Mouse (Mus musculus) monocyte, adult 2 months (primary cell): ENCODE measurements around the gene Fpr2.
"Not testable (repeated sequence)": the region's sequence is repeated elsewhere in the genome, so short reads cannot be mapped to it uniquely, and the experiment has no call there.

Source experiments
- DNase-seq, 2 experiments: peaks; one replicate each; pipeline ENCODE4 v3.0.0; 2022; ENCODE audit warnings: low spot score in 2 of 2, low read depth in 1 of 2

Gene Fpr2

DNA sequence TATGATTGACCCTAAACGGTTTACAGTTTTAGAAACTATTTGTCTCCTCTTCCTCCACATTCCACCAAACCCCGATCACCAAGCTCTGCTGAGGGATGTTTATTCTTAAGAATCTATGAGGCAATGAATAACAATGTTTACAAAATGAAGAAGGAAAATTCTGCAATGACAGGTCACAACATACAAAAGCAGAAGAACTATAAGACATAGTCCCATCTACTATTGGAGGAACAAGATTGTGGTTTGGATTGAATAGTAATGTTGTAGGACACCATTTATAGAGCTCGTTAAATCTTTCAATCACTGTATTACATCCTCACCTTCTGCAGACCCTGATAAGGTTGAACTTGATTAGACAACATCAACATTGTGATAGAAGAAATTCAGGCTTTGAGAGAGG is 5.0 kb upstream of the Fpr2 start:
- no peak for DNase-seq

DNA sequence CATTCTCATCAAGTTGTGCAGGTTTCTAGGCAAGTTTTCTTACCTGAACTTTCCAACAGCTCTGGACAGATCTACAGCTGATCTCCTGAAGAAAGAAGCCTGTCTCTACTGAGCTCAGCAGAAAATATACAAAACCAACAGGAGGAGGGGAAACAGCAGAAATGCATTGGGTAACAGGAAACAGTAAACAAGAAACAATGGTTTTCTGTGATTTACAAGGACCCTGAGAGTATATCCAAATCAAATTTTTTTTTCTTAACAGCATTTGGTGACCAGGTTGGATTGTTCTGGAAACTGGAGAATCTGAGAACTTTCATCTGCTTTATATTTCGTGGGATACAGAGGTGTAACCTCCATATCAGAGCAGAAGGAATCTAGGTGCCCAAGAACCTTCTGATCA is 3.8 kb upstream of the Fpr2 start, which contains the start of gene Fpr1:
Fpr1 (minus strand) TSS at position 101 of the 400 bp plus-strand sequence.
- DNase-seq, result no peak

DNA sequence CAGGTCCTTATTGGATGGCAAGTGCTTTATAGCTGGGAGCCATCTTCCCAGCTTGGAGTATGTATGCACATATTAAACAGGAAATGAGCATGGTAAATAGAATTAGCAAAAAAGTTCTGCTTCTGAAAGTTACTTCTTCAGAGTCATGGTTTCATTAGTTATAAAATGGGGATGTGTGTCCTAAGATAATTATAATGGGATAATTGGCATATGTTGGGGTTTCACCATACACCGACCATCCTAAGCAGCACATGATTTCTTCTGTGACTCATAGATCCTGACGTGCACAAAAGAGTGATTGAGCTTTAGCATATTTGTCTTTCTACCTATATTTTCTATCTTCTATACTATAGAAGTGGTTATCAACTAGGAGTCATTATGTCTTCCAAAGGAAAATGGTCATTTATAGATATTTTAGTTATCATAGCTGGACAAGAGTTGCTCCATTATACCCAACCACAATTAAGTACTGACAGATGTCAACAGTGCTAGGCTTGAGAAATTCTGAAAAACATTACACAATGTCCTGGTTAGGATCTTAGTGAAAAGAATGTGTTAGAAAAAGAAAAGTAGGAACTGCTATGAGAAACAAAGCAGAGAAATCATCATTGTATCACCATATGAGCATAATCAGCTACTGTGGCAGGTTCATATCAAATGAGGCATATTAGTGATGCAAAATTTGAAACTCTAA is 2.3 kb downstream of the Fpr2 start:
- DNase-seq, result no peak

DNA sequence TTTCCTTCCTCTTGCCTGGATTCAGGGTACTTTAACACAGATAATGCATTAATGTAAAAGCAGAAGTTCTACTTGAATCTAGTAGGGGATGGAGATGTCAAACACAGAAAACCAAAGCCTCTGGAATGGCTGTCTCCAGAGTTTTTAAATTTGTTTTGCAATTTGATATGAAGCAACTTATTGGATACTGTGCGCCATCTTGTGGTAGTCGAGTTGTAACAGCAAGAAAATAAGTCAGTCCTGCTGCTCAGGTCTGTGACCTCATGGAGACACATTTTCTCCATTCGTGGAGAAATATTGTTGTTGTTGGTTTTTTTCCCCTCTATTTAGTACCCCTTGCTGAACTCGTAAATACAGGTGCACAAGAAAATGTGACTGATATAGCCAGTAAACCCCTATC is 8.4 kb downstream of the Fpr2 start:
- peak in 1 of 2 experiments; percentile 17 for DNase-seq

DNA sequence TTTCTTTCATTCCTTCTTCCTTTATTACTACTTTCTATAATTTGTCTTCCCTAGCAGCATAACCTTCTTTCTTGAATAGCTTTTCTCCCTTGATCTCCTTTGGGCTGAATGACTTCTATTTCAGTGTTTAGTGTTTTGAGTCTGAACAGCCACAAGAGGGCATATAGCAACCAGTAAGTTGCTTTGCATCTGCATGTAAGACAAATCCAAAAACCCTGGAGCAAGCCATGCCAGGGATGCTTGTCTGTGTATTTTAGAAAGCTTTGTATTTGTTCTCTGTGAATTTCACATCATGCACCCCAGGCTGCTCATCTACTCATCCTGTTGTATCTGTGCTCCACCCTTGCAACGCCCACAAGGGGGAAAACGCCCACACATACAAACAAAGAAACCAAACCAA is 11.6 kb downstream of the Fpr2 start:
- no peak for DNase-seq

DNA sequence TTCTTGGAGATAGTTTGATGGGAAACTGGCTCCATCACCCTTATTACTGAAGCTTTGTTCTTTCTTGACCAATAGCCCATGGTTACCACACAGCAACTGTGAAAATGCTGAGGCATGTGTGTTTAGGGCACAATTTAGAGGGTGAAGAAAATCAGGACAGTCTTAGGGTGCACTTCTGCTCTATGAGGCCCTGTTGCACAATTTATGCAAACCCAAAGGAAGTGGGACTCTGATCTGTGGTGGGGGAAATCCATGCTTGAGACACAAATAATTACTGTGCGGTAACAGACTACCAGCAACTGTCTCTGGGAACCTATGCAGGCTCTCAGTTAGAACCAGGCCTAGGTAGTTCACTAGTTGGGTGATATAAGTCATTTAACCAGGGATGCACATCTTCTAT is 13.1 kb downstream of the Fpr2 start:
- peak; percentile 41 to 62 for DNase-seq

DNA sequence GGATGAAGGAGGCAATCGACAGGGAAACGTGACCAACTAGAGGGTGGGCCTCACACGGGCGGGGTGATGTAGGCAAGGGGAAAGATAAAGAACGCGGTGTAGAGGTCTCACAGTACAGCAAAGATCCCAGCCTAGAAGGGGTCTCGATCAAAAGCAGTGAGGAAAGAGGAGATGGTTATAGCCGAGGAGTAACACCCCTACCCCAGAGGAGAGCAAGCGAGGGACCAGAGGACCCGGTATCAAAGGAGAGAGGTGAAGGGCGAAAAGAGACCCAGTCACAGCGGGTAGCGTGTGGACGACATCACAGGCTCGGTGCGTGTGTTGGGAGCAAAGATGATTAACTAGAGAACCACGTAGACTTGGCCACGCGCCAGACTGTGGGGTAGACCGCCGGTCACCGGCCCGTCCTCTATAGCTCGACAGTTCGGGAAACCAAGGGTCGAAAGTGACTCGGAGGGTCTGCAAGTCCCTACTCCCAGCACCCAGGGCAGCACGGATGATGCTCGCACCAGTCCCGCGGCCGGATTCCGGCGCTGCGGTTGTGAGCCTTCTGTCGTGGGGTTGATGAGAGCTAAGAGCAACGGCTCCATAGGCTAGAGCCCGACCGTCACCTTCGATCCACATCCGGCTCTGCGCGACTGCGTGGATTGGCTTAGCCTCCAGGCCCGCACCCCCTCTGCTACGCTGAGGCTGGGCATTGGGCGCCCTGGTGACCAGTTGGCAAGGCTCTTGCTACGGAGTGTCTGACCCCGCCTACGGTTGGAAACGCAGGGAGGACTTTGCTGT is 22.2 kb downstream of the Fpr2 start:
- DNase-seq, result peak; percentile 35 to 65

DNA sequence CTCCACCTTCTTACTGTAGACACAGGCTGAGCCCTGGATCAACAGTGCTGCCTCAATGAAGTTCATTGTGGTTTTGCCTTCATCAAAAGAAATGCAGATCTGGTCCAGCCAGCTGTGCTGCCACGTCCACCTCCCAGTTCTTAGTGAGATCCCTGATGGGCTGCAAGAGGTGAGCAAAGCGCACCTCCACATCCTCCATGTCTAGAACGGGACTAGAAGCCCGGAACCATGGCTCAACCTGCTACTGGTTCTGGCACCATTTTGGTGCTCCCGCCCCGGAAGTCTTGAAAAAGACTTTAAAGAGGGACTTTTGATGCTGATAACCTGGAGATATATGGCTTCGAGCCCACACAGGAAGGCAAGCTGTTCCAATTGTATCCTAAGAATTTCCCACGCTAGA is 25.0 kb downstream of the Fpr2 start:
- not testable (repeated sequence) for DNase-seq

DNA sequence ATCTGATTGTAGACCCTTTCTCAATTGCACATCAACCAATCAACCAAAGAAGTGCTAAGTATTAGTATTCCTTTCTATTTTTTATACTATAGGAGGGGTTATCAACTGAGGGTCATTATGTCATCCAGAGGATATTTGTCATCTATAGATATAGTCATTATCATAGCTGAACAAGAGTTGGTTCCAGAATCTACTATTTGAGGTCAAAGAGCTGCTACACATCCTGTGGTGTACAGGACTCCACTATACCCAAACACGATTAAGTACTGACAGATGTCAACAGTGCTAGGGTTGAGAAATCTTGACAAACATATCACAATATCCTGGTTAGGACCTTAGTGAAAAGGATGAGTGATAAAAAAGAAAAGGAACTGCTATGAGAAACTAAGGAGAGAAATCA is 29.8 kb downstream of the Fpr2 start:
- DNase-seq, result no peak

DNA sequence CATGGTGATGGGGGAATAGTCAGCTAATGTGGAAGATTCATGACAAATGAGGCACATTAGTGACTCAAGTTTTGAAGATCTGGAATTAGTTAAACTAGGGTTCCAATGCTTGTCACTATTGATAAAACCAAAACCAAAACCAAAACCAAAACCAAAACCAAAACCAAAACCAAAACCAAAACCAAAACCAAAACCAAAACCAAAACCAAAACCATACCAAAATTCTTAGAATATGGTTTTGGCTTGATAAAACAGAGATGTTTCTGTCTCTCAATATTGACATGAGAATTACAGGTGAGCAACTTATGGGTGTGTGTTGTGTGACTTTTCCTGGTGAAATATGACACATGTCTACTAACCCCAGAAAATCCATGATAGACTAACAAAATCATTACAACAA is 30.2 kb downstream of the Fpr2 start:
- DNase-seq, result no peak
